Mouse (Mus musculus) fibroblast of lung, adult 2 months (primary cell): ENCODE measurements at regions not wholly inside any gene's neighbourhood (a gene's known extent, or its start where the extent isn't known, plus 50 kb on each side); places are given as distances from the start of the nearest gene placed in this dataset.
A peak's percentile ranks its signal among the peaks of the same experiment; 100 is the strongest.

Experiments
- DNase-seq: peaks from one replicate; pipeline ENCODE4 v3.0.0-alpha.2; 2011; ENCODE audit warnings: low read depth

GRCm38 (mm10) chr15:34775714-34776113 is 418.0 kb upstream of the 9430069I07Rik start:
- DNase-seq: no peak

GRCm38 (mm10) chr15:34751746-34752145 is 394.1 kb upstream of the 9430069I07Rik start:
- no peak for DNase-seq

GRCm38 (mm10) chr15:34751021-34751420 is 393.3 kb upstream of the 9430069I07Rik start:
- DNase-seq: no peak

- DNase-seq: no peak
These were observed 389.4 kb upstream of the 9430069I07Rik start for GRCm38 (mm10) chr15:34747111-34747510.

DNA sequence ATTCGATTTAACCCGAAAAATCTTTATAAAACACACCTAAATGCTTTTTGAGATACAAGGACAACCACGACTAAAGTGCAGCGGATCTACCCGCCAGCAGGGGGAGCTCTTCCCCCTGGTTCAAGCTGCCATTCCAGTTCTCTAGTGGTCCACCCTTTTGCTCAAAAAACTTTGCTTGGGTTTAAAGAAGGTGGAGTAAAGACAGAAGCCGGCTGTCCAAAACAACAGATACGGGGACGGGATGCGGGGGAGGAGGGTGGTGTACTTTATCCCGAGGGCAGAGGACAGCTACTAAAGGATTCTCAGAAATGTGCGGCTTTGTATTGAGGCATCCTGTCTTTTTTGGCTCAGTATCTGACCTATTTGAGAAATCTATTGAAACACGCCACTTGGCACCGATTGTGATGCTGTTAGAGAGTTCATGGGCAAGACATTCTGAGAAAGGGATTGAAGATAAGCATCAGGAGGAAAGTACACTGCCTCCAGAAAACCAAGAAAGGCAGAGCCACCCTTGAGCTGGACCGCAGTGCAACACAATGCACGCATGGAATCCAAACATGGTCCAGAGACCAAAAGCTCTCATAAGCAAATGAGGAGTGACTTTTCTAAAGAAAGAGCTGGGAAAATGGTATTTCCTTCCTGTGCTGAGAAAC is 385.6 kb upstream of the 9430069I07Rik start:
- peak; percentile 59 for DNase-seq

GRCm38 (mm10) chr15:34741488-34741887 is 383.8 kb upstream of the 9430069I07Rik start:
- DNase-seq: no peak
